Comparison of ENCODE assay signal across 8 mouse cellular contexts in the genomic region with DNA sequence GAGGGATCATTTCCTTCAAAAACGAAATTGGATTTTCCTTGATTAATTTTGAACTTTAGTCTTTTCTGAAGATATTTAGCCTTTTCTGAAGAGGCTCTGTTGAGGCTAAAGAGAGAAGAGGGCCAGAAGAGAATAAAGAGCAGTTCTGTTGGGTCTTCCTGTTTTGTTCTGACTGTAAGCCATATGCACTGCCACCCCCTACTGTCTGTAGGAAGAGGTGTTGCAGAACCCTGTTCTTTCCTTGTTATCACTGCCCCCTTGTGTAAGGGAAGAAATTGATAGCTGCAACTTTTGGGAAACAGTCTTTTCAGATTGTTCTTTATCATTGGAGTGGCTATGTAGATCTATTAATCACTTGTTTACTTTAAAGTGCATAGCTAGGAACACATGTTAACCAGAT. TPM values are rescaled to one million over a fixed set of nuclear protein-coding genes. Genes with fewer than 3 reads are reported as not detected.
A peak's percentile ranks its signal among the peaks of the same experiment; 100 is the strongest.
DNase-seq lines count a peak whose midpoint lies in the region; ATAC-seq and TF ChIP-seq lines count a peak whose summit lies in the region.

No protein-coding gene starts in this region.

- DNase-seq in heart, adult 18-20 months, result peak; percentile 73 to 75
- DNase-seq in heart, postnatal 25 days (ENCODE audit: low spot score), result no peak
- DNase-seq in CD8-positive naive resting alpha-beta T cell, adult 2 months (ENCODE audit: low read depth in 2 of 2, low spot score in 2 of 2), result peak; percentile 36 to 56
- peak; percentile 22 to 74 for DNase-seq in cerebellum, adult 2 months
- DNase-seq in heart, adult 2 months, result peak in 1 of 2 experiments; percentile 31
- peak; percentile 27 to 45 for DNase-seq in kidney, postnatal 4 days
- peak; percentile 26 for DNase-seq in thymus, postnatal 25 days

- TF ChIP-seq EP300 in heart, adult 2 months (IDR thresholded peaks at IDR 0.05; ENCODE audit: insufficient read depth, low read depth, low read length), result no peak

- peaks cover 2% of the 10 kb centered on the region; the same call in 1 of the 2 replicates for H3K4me1 ChIP-seq in cerebellum, adult 2 months (ENCODE audit: control insufficient read depth, insufficient read depth, low read length)
- H3K4me1 ChIP-seq in heart, adult 2 months (ENCODE audit: control insufficient read depth, insufficient read depth, low read length), result peaks cover 1% of the 10 kb centered on the region

- ATAC-seq in megakaryocyte progenitor cell, adult 5-6 weeks (replicated peaks; ENCODE audit: poor library complexity), result peak; percentile 86

- H3K27me3 ChIP-seq in cerebellum, adult 2 months (ENCODE audit: control insufficient read depth, insufficient read depth, low read length), result no peaks in the 10 kb centered on the region
- H3K27me3 ChIP-seq in heart, adult 2 months (ENCODE audit: control insufficient read depth, insufficient read depth, low read length), result no peaks in the 10 kb centered on the region

- no peak overlapping the region for H3K27ac ChIP-seq in cerebellum, adult 2 months (ENCODE audit: insufficient read depth, low read length)
- peak overlapping the region; percentile 11; the same call in 1 of the 2 replicates for H3K27ac ChIP-seq in heart, adult 2 months

- H3K9ac ChIP-seq in heart, adult 2 months (ENCODE audit: low read depth, low read length), result no peak overlapping the region

- TF ChIP-seq CTCF in cerebellum, adult 2 months (IDR thresholded peaks at IDR 0.05; ENCODE audit: borderline replicate concordance, insufficient read depth, low read depth, low read length), result peak; percentile 59; the same call in 1 of the 2 replicates
- peak; percentile 99 for TF ChIP-seq CTCF in heart, adult 2 months (IDR thresholded peaks at IDR 0.05)

- no peaks in the 10 kb centered on the region for H3K79me2 ChIP-seq in heart, adult 2 months (replicated peaks; ENCODE audit: control insufficient read depth, insufficient read depth, low read length)

- TF ChIP-seq POLR2A in cerebellum, adult 2 months (IDR thresholded peaks at IDR 0.05; ENCODE audit: borderline replicate concordance, insufficient read depth, low read length), result no peak
- no peak for TF ChIP-seq POLR2A in heart, adult 2 months (IDR thresholded peaks at IDR 0.05; ENCODE audit: insufficient read depth, low read depth, low read length)

- 53% methylated on average over 1 of the region's 1 CpGs for WGBS in cerebellum, adult 2 months
- 28% methylated on average over 1 of the region's 1 CpGs for WGBS in heart, adult 2 months

- H3K36me3 ChIP-seq in heart, adult 2 months (ENCODE audit: control insufficient read depth, insufficient read depth, low read length), result peaks cover 3% of the 10 kb centered on the region; the same call in 1 of the 2 replicates

- intact Hi-C loops in heart, postnatal 25 days (cut with DNase I), result loop anchor here (1.0 to 5.0 kb wide), 4 partner anchors 229 to 322 kb away; no protein-coding TSS in a partner anchor
- intact Hi-C loops in heart, adult 2 months (cut with DNase I), result loop anchor here (1.0 to 10.0 kb wide), 6 partner anchors 130 to 320 kb away; no protein-coding TSS in a partner anchor

- H3K4me3 ChIP-seq in cerebellum, adult 2 months (replicated peaks; ENCODE audit: insufficient read depth, low read depth, low read length), result no peak overlapping the region
- no peak overlapping the region for H3K4me3 ChIP-seq in heart, adult 2 months

RNA-seq across cellular contexts. Expression of a gene that starts 2.1 kb away (rescaled TPM):
- 10 to 100 TPM; 10.8 to 12.3 TPM for total RNA-seq in heart, adult 18-20 months (2021)
- total RNA-seq in heart, postnatal 25 days (2021), result 10 to 100 TPM; 11.7 to 14.5 TPM
- polyA plus RNA-seq in cerebellum, adult 2 months (2012; rRNA removed), result 16.7 and 18.7 TPM in 2 replicates
- 10 to 100 TPM; 11.9 to 15.2 TPM for total RNA-seq in heart, adult 2 months (2021)
- 3.5 and 6.9 TPM in 2 replicates for polyA plus RNA-seq in heart, adult 2 months (2012; rRNA removed)
- total RNA-seq in megakaryocyte progenitor cell, adult 5-6 weeks (2015), result 3.0 and 3.4 TPM in 2 replicates
- total RNA-seq in megakaryocyte progenitor cell, adult 5-6 weeks (2017), result 1.1 and 1.5 TPM in 2 replicates
